21 mouse cellular contexts compared by ENCODE assay signal in genomic region chr14:75174731-75175555, GRCm38 (mm10). TPM values are rescaled to one million over a fixed set of nuclear protein-coding genes. Genes with fewer than 3 reads are reported as not detected.
DNase-seq lines count a peak whose midpoint lies in the region; ATAC-seq and TF ChIP-seq lines count a peak whose summit lies in the region.
"Had no signal": no experiment of that assay in that cellular context is flagged by ENCODE, and none has a peak within 500 bp of the region (broad histone marks: within the 10 kb centered on the region; RNA-seq: fewer than 3 reads in every experiment).

No protein-coding gene starts in this region.

- no peak overlapping the region for H3K4me2 ChIP-seq in heart, embryonic 15.5 days
- H3K4me2 ChIP-seq: limb, embryonic 12.5 days; lung, embryonic 15.5 days; neural tube, embryonic 13.5 days had no signal

- peaks cover 11% of the 10 kb centered on the region for H3K4me1 ChIP-seq in heart, embryonic 15.5 days (replicated peaks)
- peaks cover 30% of the 10 kb centered on the region for H3K4me1 ChIP-seq in thymus, adult 2 months (replicated peaks; ENCODE audit: control insufficient read depth, insufficient read depth, low read length)
- H3K4me1 ChIP-seq: limb, embryonic 12.5 days; neural tube, embryonic 13.5 days had no signal

- intact Hi-C loops in heart, postnatal 36 days (cut with DNase I) = no loop called here

- DNase-seq in heart, postnatal 36 days = no peak
- peak; percentile 60 for DNase-seq in CD4-positive helper T cell, adult 2 months (ENCODE audit: low read depth, low spot score)
- peak; percentile 57 for DNase-seq in thymus, adult 2 months
- DNase-seq in Muller cell, postnatal 12 days (ENCODE audit: inconsistent ontology term) = no peak
- no peak for DNase-seq in urinary bladder, postnatal 14 days (ENCODE audit: low spot score)
- DNase-seq in adipocyte (ENCODE audit: low spot score) = no peak
- DNase-seq: adrenal gland, postnatal 36 days; cerebellum, adult 11 months; cerebellum, postnatal 36 days had no signal

- no peaks in the 10 kb centered on the region for H3K36me3 ChIP-seq in heart, embryonic 15.5 days
- H3K36me3 ChIP-seq in thymus, adult 2 months (ENCODE audit: control insufficient read depth, insufficient read depth, low read length) = no peaks in the 10 kb centered on the region
- H3K36me3 ChIP-seq: limb, embryonic 12.5 days; lung, embryonic 15.5 days; neural tube, embryonic 13.5 days had no signal

- no peak overlapping the region for H3K9ac ChIP-seq in heart, embryonic 15.5 days
- H3K9ac ChIP-seq: limb, embryonic 12.5 days; lung, embryonic 15.5 days; neural tube, embryonic 13.5 days had no signal

- no peak overlapping the region for H3K4me3 ChIP-seq in heart, embryonic 15.5 days
- H3K4me3 ChIP-seq in thymus, adult 2 months (ENCODE audit: control insufficient read depth, insufficient read depth, low read length) = no peak overlapping the region
- H3K4me3 ChIP-seq: layer of hippocampus, adult 2 months; limb, embryonic 12.5 days; lung, embryonic 15.5 days; neural tube, embryonic 13.5 days had no signal

- no peak for TF ChIP-seq POLR2A in thymus, adult 2 months (IDR thresholded peaks at IDR 0.05; ENCODE audit: control insufficient read depth, extremely low read depth, insufficient read depth, low read length, poor library complexity)

- no peaks in the 10 kb centered on the region for H3K9me3 ChIP-seq in heart, embryonic 15.5 days (replicated peaks)
- H3K9me3 ChIP-seq: limb, embryonic 12.5 days; lung, embryonic 15.5 days; neural tube, embryonic 13.5 days had no signal

- TF ChIP-seq CTCF in thymus, adult 2 months (IDR thresholded peaks at IDR 0.05; ENCODE audit: borderline replicate concordance, control insufficient read depth, extremely low read depth, insufficient read depth, low read length, poor library complexity) = no peak

- ATAC-seq in heart, embryonic 15.5 days (replicated peaks; ENCODE audit: insufficient number of reproducible peaks, insufficient read depth, low FRiP score, low read depth) = no peak
- ATAC-seq in granulocyte monocyte progenitor cell, adult 5-6 weeks (replicated peaks; ENCODE audit: poor library complexity, severe bottlenecking) = peak; percentile 55
- ATAC-seq: hindbrain, postnatal 0 days had no signal

- H3K27me3 ChIP-seq in heart, embryonic 15.5 days = no peaks in the 10 kb centered on the region
- H3K27me3 ChIP-seq in thymus, adult 2 months (ENCODE audit: control insufficient read depth, insufficient read depth, low read length) = no peaks in the 10 kb centered on the region
- H3K27me3 ChIP-seq: limb, embryonic 12.5 days; lung, embryonic 15.5 days; neural tube, embryonic 13.5 days had no signal

- 75% methylated on average over 9 of the region's 9 CpGs for WGBS in heart, embryonic 15.5 days
- 6% methylated on average over 9 of the region's 9 CpGs for WGBS in thymus, adult 2 months

- H3K27ac ChIP-seq in heart, embryonic 15.5 days = 0 out of 2 replicates have a peak overlapping the region, but pooled peaks have one; percentile 31
- peak overlapping the region; percentile 87 for H3K27ac ChIP-seq in thymus, adult 2 months (ENCODE audit: control insufficient read depth, insufficient read depth, low read length)
- H3K27ac ChIP-seq: hindbrain, postnatal 0 days; layer of hippocampus, adult 2 months; limb, embryonic 12.5 days; lung, embryonic 15.5 days; neural tube, embryonic 13.5 days had no signal

RNA-seq across cellular contexts. Expression of gene Lcp1, which starts 44.0 kb away (rescaled TPM):
- 20.6 and 42.9 TPM in 2 replicates for polyA plus RNA-seq in heart, embryonic 15.5 days (2015; fragmentation: Nextera tagmentation; extraction: Ambion mirVana)
- total RNA-seq in heart, postnatal 36 days (2021) = 10 to 100 TPM; 12.6 to 13.8 TPM
- 450 and 461 TPM in 2 replicates for total RNA-seq in granulocyte monocyte progenitor cell, adult 5-6 weeks (2014; fragmentation: Nextera tagmentation)
- 316 and 346 TPM in 2 replicates for total RNA-seq in granulocyte monocyte progenitor cell, adult 5-6 weeks (2017)
- 62.8 and 71.2 TPM in 2 replicates for polyA plus RNA-seq in thymus, adult 2 months (2012; rRNA removed)

RNA-seq across cellular contexts. Expression of gene Lrrc63, which starts 44.3 kb away (rescaled TPM):
- not detected in 2 replicates for polyA plus RNA-seq in heart, embryonic 15.5 days (2015; fragmentation: Nextera tagmentation; extraction: Ambion mirVana)
- not detected for total RNA-seq in heart, postnatal 36 days (2021)
- total RNA-seq in granulocyte monocyte progenitor cell, adult 5-6 weeks (2014; fragmentation: Nextera tagmentation) = not detected in 2 replicates
- not detected in 2 replicates for total RNA-seq in granulocyte monocyte progenitor cell, adult 5-6 weeks (2017)
- 0.04 TPM in 1 of 2 replicates, not detected in the other for polyA plus RNA-seq in thymus, adult 2 months (2012; rRNA removed)
- total RNA-seq: adrenal gland, postnatal 36 days; gastrocnemius, postnatal 4 days; heart, postnatal 25 days; hindbrain, postnatal 0 days; layer of hippocampus, adult 2 months; left cerebral cortex, adult 8-10 months; megakaryocyte-erythroid progenitor cell, adult 5-6 weeks had no signal
- polyA plus RNA-seq: kidney, embryonic 16.5 days; lung, embryonic 15.5 days; neural tube, embryonic 13.5 days had no signal

Comparison
In these comparisons a context has a peak if more than half of its experiments do, and no peak if none do; other contexts are left out.
1. DNase-seq: peak in CD4-positive helper T cell, adult 2 months (single experiment) and thymus, adult 2 months (single experiment); none in heart, postnatal 36 days (0 of 2), Muller cell, postnatal 12 days (single experiment), urinary bladder, postnatal 14 days (single experiment) and adipocyte (single experiment).
2. RNA of gene Lcp1, which starts 44.0 kb away (total RNA-seq): 316 to 461 TPM in granulocyte monocyte progenitor cell, adult 5-6 weeks; 12.6 to 13.8 TPM in heart, postnatal 36 days; every median in the first group is over 10 times any median in the second.